Mouse (Mus musculus) limb, embryonic 15.5 days (tissue): ENCODE measurements around the gene Tmc5. TPM values are rescaled to one million over a fixed set of nuclear protein-coding genes. Genes with fewer than 3 reads are reported as not detected.

Experiments used
- ATAC-seq: fragments of 200-750 bp; cut with Nextera tagmentation; 2 replicates; pipeline ENCODE4 v1.8.0; 2017; ENCODE audit warnings: low read depth, moderate TSS enrichment; ENCODE audit not compliant: insufficient number of reproducible peaks, low FRiP score, low TSS enrichment
- H3K27ac ChIP-seq: fragments of 300-500 bp; sonication (generic); 2 replicates; pipeline ENCODE4 v1.5.1; 2015; ENCODE audit warnings: moderate library complexity, mild to moderate bottlenecking, inconsistent platforms
- H3K27me3 ChIP-seq: fragments of 300-500 bp; sonication (generic); 2 replicates; pipeline ENCODE4 v1.6.1; 2015; ENCODE audit warnings: inconsistent platforms
- H3K36me3 ChIP-seq: fragments of 300-500 bp; sonication (generic); 2 replicates; pipeline ENCODE4 v1.6.1; 2015; ENCODE audit warnings: inconsistent platforms
- H3K4me1 ChIP-seq: fragments of 300-500 bp; sonication (generic); 2 replicates; pipeline ENCODE4 v1.6.1; 2015; ENCODE audit warnings: inconsistent platforms
- H3K4me2 ChIP-seq: fragments of 300-500 bp; sonication (generic); 2 replicates; pipeline ENCODE4 v1.6.1; 2015; ENCODE audit warnings: mild to moderate bottlenecking, inconsistent platforms
- H3K4me3 ChIP-seq: fragments of 300-500 bp; sonication (generic); 2 replicates; pipeline ENCODE4 v1.5.1; 2015; ENCODE audit warnings: mild to moderate bottlenecking, inconsistent platforms
- H3K9ac ChIP-seq: fragments of 300-500 bp; sonication (generic); 2 replicates; pipeline ENCODE4 v1.6.1; 2015; ENCODE audit warnings: inconsistent platforms
- H3K9me3 ChIP-seq: fragments of 300-500 bp; sonication (generic); 2 replicates; pipeline ENCODE4 v1.6.1; 2016; ENCODE audit warnings: inconsistent platforms
- WGBS: fragments of 180-500 bp; shearing (Covaris S2); methylation state at CpG from one replicate; pipeline ENCODE4 v1.1.7; 2015; 5-methylcytosine and 5-hydroxymethylcytosine counted together
- polyA plus RNA-seq: library from polyadenylated mRNA; unstranded; fragments of >200 nt; fragmentation: Nextera tagmentation; extraction: Ambion mirVana; gene quantifications from 2 replicates; pipeline ENCODE4 v1.2.1, GENCODE M21; 2015

Gene Tmc5
- polyA plus RNA-seq, 1 experiment from 2014 or later = 0.24 TPM

GRCm38 (mm10) chr7:118650891-118651290, 53.8 kb downstream of the Tmc5 start:
- Histone ChIP-seq H3K27me3 (no peaks in the 10 kb centered on the region), H3K4me3 (no peak overlapping the region), H3K4me2 (no peak overlapping the region), H3K9ac (no peak overlapping the region), H3K9me3 (no peaks in the 10 kb centered on the region), H3K36me3 (no peaks in the 10 kb centered on the region), H3K27ac (no peak overlapping the region), H3K4me1 (no peaks in the 10 kb centered on the region)
- 80% methylated on average over 1 of the region's 1 CpGs for WGBS
- ATAC-seq = no peak

GRCm38 (mm10) chr7:118652572-118653295, 55.6 kb downstream of the Tmc5 start:
- no peaks in the 10 kb centered on the region for H3K9me3 ChIP-seq
- H3K4me3 ChIP-seq = no peak overlapping the region
- no peaks in the 10 kb centered on the region for H3K4me1 ChIP-seq
- no peak overlapping the region for H3K27ac ChIP-seq
- no peaks in the 10 kb centered on the region for H3K27me3 ChIP-seq
- ATAC-seq = no peak
- H3K4me2 ChIP-seq = no peak overlapping the region
- no peaks in the 10 kb centered on the region for H3K36me3 ChIP-seq
- 78% methylated on average over 6 of the region's 6 CpGs for whole genome bisulfite sequencing
- H3K9ac ChIP-seq = no peak overlapping the region

GRCm38 (mm10) chr7:118656730-118657129, 59.6 kb downstream of the Tmc5 start:
- H3K4me2 ChIP-seq = no peak overlapping the region
- H3K9ac ChIP-seq = no peak overlapping the region
- H3K9me3 ChIP-seq = no peaks in the 10 kb centered on the region
- no peaks in the 10 kb centered on the region for H3K27me3 ChIP-seq
- H3K4me1 ChIP-seq = no peaks in the 10 kb centered on the region
- H3K27ac ChIP-seq = no peak overlapping the region
- no peak for ATAC-seq
- H3K36me3 ChIP-seq = no peaks in the 10 kb centered on the region
- 46% methylated on average over 6 of the region's 6 CpGs for whole genome bisulfite sequencing
- no peak overlapping the region for H3K4me3 ChIP-seq

GRCm38 (mm10) chr7:118667773-118668172, 70.7 kb downstream of the Tmc5 start:
- no peaks in the 10 kb centered on the region for H3K4me1 ChIP-seq
- ATAC-seq = no peak
- no peak overlapping the region for H3K9ac ChIP-seq
- no peak overlapping the region for H3K27ac ChIP-seq
- WGBS = 94% methylated on average over 2 of the region's 2 CpGs
- no peak overlapping the region for H3K4me3 ChIP-seq
- no peaks in the 10 kb centered on the region for H3K27me3 ChIP-seq
- no peaks in the 10 kb centered on the region for H3K36me3 ChIP-seq
- H3K9me3 ChIP-seq = no peaks in the 10 kb centered on the region
- H3K4me2 ChIP-seq = no peak overlapping the region

- no peaks in the 10 kb centered on the region for H3K9me3 ChIP-seq
- 66% methylated on average over 4 of the region's 4 CpGs for WGBS
- no peaks in the 10 kb centered on the region for H3K27me3 ChIP-seq
- ATAC-seq = no peak
- no peaks in the 10 kb centered on the region for H3K4me1 ChIP-seq
- H3K4me3 ChIP-seq = no peak overlapping the region
- H3K36me3 ChIP-seq = no peaks in the 10 kb centered on the region
- no peak overlapping the region for H3K9ac ChIP-seq
- no peak overlapping the region for H3K4me2 ChIP-seq
- H3K27ac ChIP-seq = no peak overlapping the region
Observed at GRCm38 (mm10) chr7:118670142-118670541, 73.0 kb downstream of the Tmc5 start.

- no peaks in the 10 kb centered on the region for H3K4me1 ChIP-seq
- no peak overlapping the region for H3K27ac ChIP-seq
- H3K9ac ChIP-seq = no peak overlapping the region
- no peak overlapping the region for H3K4me2 ChIP-seq
- H3K27me3 ChIP-seq = no peaks in the 10 kb centered on the region
- H3K9me3 ChIP-seq = no peaks in the 10 kb centered on the region
- H3K4me3 ChIP-seq = no peak overlapping the region
- no peak for ATAC-seq
- no peaks in the 10 kb centered on the region for H3K36me3 ChIP-seq
- WGBS = 85% methylated on average over 4 of the region's 4 CpGs
Observed at GRCm38 (mm10) chr7:118676826-118677225, 79.7 kb downstream of the Tmc5 start.

GRCm38 (mm10) chr7:118688199-118688598, 91.1 kb downstream of the Tmc5 start:
- peaks cover 55% of the 10 kb centered on the region for H3K36me3 ChIP-seq
- H3K27ac ChIP-seq = no peak overlapping the region
- WGBS = 22% methylated on average over 5 of the region's 5 CpGs
- H3K4me1 ChIP-seq = no peaks in the 10 kb centered on the region
- no peaks in the 10 kb centered on the region for H3K9me3 ChIP-seq
- H3K27me3 ChIP-seq = no peaks in the 10 kb centered on the region
- H3K4me3 ChIP-seq = no peak overlapping the region
- H3K4me2 ChIP-seq = no peak overlapping the region
- H3K9ac ChIP-seq = no peak overlapping the region
- no peak for ATAC-seq

- Histone ChIP-seq H3K4me2 (no peak overlapping the region), H3K9me3 (no peaks in the 10 kb centered on the region), H3K27ac (no peak overlapping the region), H3K4me3 (no peak overlapping the region), H3K4me1 (no peaks in the 10 kb centered on the region), H3K27me3 (no peaks in the 10 kb centered on the region), H3K9ac (no peak overlapping the region), H3K36me3 (peaks cover 60% of the 10 kb centered on the region)
- no peak for ATAC-seq
- 83% methylated on average over 7 of the region's 7 CpGs for WGBS
Observed at GRCm38 (mm10) chr7:118689088-118689487, 92.0 kb downstream of the Tmc5 start.

GRCm38 (mm10) chr7:118691287-118691686, 94.2 kb downstream of the Tmc5 start:
- peaks cover 78% of the 10 kb centered on the region for H3K36me3 ChIP-seq
- no peak overlapping the region for H3K4me3 ChIP-seq
- no peak for ATAC-seq
- no peaks in the 10 kb centered on the region for H3K9me3 ChIP-seq
- no peaks in the 10 kb centered on the region for H3K27me3 ChIP-seq
- no peak overlapping the region for H3K27ac ChIP-seq
- no peak overlapping the region for H3K9ac ChIP-seq
- WGBS = 95% methylated on average over 2 of the region's 2 CpGs
- H3K4me1 ChIP-seq = no peaks in the 10 kb centered on the region
- H3K4me2 ChIP-seq = no peak overlapping the region

- no peaks in the 10 kb centered on the region for H3K4me1 ChIP-seq
- 95% methylated on average over 6 of the region's 6 CpGs for WGBS
- no peak overlapping the region for H3K9ac ChIP-seq
- peaks cover 54% of the 10 kb centered on the region for H3K36me3 ChIP-seq
- no peak for ATAC-seq
- H3K9me3 ChIP-seq = no peaks in the 10 kb centered on the region
- no peaks in the 10 kb centered on the region for H3K27me3 ChIP-seq
- H3K27ac ChIP-seq = no peak overlapping the region
- no peak overlapping the region for H3K4me2 ChIP-seq
- no peak overlapping the region for H3K4me3 ChIP-seq
Observed at GRCm38 (mm10) chr7:118696146-118696545, 99.0 kb downstream of the Tmc5 start.

GRCm38 (mm10) chr7:118697168-118697567, 100.1 kb downstream of the Tmc5 start:
- H3K36me3 ChIP-seq = peaks cover 44% of the 10 kb centered on the region
- WGBS = 71% methylated on average over 4 of the region's 4 CpGs

GRCm38 (mm10) chr7:118698882-118699281, 101.8 kb downstream of the Tmc5 start:
- Histone ChIP-seq H3K27me3 (no peaks in the 10 kb centered on the region), H3K4me3 (no peak overlapping the region), H3K9ac (no peak overlapping the region), H3K4me1 (no peaks in the 10 kb centered on the region), H3K36me3 (peaks cover 35% of the 10 kb centered on the region), H3K27ac (no peak overlapping the region), H3K4me2 (no peak overlapping the region), H3K9me3 (no peaks in the 10 kb centered on the region)
- no peak for ATAC-seq
- 89% methylated on average over 9 of the region's 9 CpGs for WGBS

More at GRCm38 (mm10) chr7:118697168-118697567, 100.1 kb downstream of the Tmc5 start:
- Histone ChIP-seq H3K9ac (no peak overlapping the region), H3K4me2 (no peak overlapping the region), H3K4me1 (no peaks in the 10 kb centered on the region), H3K9me3 (no peaks in the 10 kb centered on the region), H3K4me3 (no peak overlapping the region), H3K27ac (no peak overlapping the region), H3K27me3 (no peaks in the 10 kb centered on the region)
- ATAC-seq = no peak

GRCm38 (mm10) chr7:118703144-118703561, 106.1 kb downstream of the Tmc5 start:
- Histone ChIP-seq H3K36me3 (no peaks in the 10 kb centered on the region), H3K4me3 (no peak overlapping the region), H3K4me2 (no peak overlapping the region), H3K9me3 (no peaks in the 10 kb centered on the region), H3K9ac (no peak overlapping the region), H3K4me1 (peaks cover 18% of the 10 kb centered on the region), H3K27me3 (no peaks in the 10 kb centered on the region), H3K27ac (no peak overlapping the region)
- ATAC-seq = no peak
- WGBS = 87% methylated on average over 15 of the region's 15 CpGs
